10 mouse cellular contexts compared by ENCODE assay signal in the genomic region with DNA sequence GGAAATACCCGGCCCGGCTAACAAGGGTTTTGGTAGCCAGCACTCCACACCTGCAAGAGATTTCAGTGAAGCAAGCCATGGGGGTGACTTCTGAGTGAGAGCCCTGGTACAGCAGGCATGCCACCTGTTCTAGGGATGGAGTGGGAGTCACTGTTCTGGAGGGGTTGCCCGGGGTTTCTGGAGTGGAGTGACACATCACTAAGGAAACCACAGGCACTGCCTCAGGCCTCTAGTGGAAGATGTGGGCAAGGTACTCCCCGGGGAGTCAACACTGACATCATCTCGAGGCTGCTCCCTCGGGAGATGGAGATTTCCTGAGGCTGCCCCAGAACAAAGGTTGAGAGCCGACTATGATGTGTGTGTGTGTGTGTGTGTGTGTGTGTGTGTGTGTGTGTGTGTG. TPM values are rescaled to one million over a fixed set of nuclear protein-coding genes. Genes with fewer than 3 reads are reported as not detected.
DNase-seq lines count a peak whose midpoint lies in the region; ATAC-seq and TF ChIP-seq lines count a peak whose summit lies in the region.
"Had no signal": no experiment of that assay in that cellular context is flagged by ENCODE, and none has a peak within 500 bp of the region (broad histone marks: within the 10 kb centered on the region; RNA-seq: fewer than 3 reads in every experiment).

No protein-coding gene starts in this region.

- no peaks in the 10 kb centered on the region for H3K36me3 ChIP-seq in hindbrain, embryonic 15.5 days
- no peaks in the 10 kb centered on the region for H3K36me3 ChIP-seq in midbrain, embryonic 16.5 days (ENCODE audit: control insufficient read depth, insufficient read depth, low read length)
- H3K36me3 ChIP-seq in kidney, adult 2 months (ENCODE audit: control insufficient read depth, insufficient read depth, low read length): no peaks in the 10 kb centered on the region
- H3K36me3 ChIP-seq: liver, embryonic 12.5 days had no signal

- peak; percentile 60 for DNase-seq in 416B (ENCODE audit: low read depth)
- peak; percentile 66 for DNase-seq in ZHBTc4 (ENCODE audit: low read depth, low spot score)
- DNase-seq in T-cell, adult 2 months (ENCODE audit: low spot score): no peak
- DNase-seq in kidney, adult 2 months: no peak
- DNase-seq in thymus, postnatal 10 days (ENCODE audit: low spot score in 2 of 2): no peak
- no peak for DNase-seq in thymus, postnatal 4 days

- WGBS in hindbrain, embryonic 15.5 days: 26% methylated on average over 7 of the region's 7 CpGs
- 26% methylated on average over 7 of the region's 7 CpGs for WGBS in midbrain, embryonic 16.5 days
- WGBS in kidney, adult 2 months: 19% methylated on average over 7 of the region's 7 CpGs

- H3K27me3 ChIP-seq in hindbrain, embryonic 15.5 days: peaks cover 2% of the 10 kb centered on the region; the same call in 1 of the 2 replicates
- H3K27me3 ChIP-seq in midbrain, embryonic 16.5 days (ENCODE audit: control insufficient read depth, insufficient read depth, low read depth, low read length): no peaks in the 10 kb centered on the region; the same call in 1 of the 2 replicates
- H3K27me3 ChIP-seq in kidney, adult 2 months (replicated peaks; ENCODE audit: control insufficient read depth, insufficient read depth, low read length): 0 out of 2 replicates have a peak, but pooled peaks cover 4% of the 10 kb centered on the region

- peaks cover 51% of the 10 kb centered on the region for H3K4me1 ChIP-seq in hindbrain, embryonic 15.5 days (replicated peaks)
- peaks cover 43% of the 10 kb centered on the region for H3K4me1 ChIP-seq in midbrain, embryonic 16.5 days (ENCODE audit: control insufficient read depth, insufficient read depth, low read length)
- no peaks in the 10 kb centered on the region for H3K4me1 ChIP-seq in kidney, adult 2 months (ENCODE audit: control insufficient read depth, insufficient read depth, low read length)

- TF ChIP-seq POLR2A in kidney, adult 2 months (IDR thresholded peaks at IDR 0.05; ENCODE audit: low read depth, low read length): no peak

- H3K9me3 ChIP-seq in hindbrain, embryonic 15.5 days: no peaks in the 10 kb centered on the region
- no peaks in the 10 kb centered on the region for H3K9me3 ChIP-seq in midbrain, embryonic 16.5 days (replicated peaks; ENCODE audit: control insufficient read depth, low read length, poor library complexity, severe bottlenecking)
- H3K9me3 ChIP-seq: liver, embryonic 12.5 days had no signal

- peak overlapping the region; percentile 82 for H3K4me2 ChIP-seq in hindbrain, embryonic 15.5 days
- peak overlapping the region; percentile 95 for H3K4me2 ChIP-seq in midbrain, embryonic 16.5 days (ENCODE audit: low read length)
- H3K4me2 ChIP-seq: liver, embryonic 12.5 days had no signal

- ATAC-seq in hindbrain, embryonic 15.5 days (ENCODE audit: low FRiP score, low read depth): no peak
- ATAC-seq in midbrain, embryonic 16.5 days: no peak
- ATAC-seq: liver, embryonic 12.5 days had no signal

- H3K4me3 ChIP-seq in hindbrain, embryonic 15.5 days: peak overlapping the region; percentile 58
- peak overlapping the region; percentile 74 for H3K4me3 ChIP-seq in midbrain, embryonic 16.5 days (ENCODE audit: low read depth, low read length)
- H3K4me3 ChIP-seq in kidney, adult 2 months (ENCODE audit: insufficient read depth, low read depth, low read length): no peak overlapping the region
- H3K4me3 ChIP-seq: liver, embryonic 12.5 days had no signal

- H3K27ac ChIP-seq in hindbrain, embryonic 15.5 days (replicated peaks): no peak overlapping the region
- no peak overlapping the region for H3K27ac ChIP-seq in midbrain, embryonic 16.5 days (ENCODE audit: low read length)
- H3K27ac ChIP-seq in kidney, adult 2 months (ENCODE audit: insufficient read depth, low read depth, low read length): no peak overlapping the region
- H3K27ac ChIP-seq: liver, embryonic 12.5 days had no signal

- TF ChIP-seq CTCF in kidney, adult 2 months (conservative IDR thresholded peaks at IDR 0.05; ENCODE audit: insufficient read depth, insufficient read length, low read depth, low read length): no peak

- peak overlapping the region; percentile 68 for H3K9ac ChIP-seq in hindbrain, embryonic 15.5 days
- peak overlapping the region; percentile 84 for H3K9ac ChIP-seq in midbrain, embryonic 16.5 days (ENCODE audit: low read depth, low read length)
- H3K9ac ChIP-seq: liver, embryonic 12.5 days had no signal

RNA-seq across cellular contexts. Expression of gene Ccdc184, which starts 3.4 kb away (rescaled TPM):
- polyA plus RNA-seq in hindbrain, embryonic 15.5 days (2015; fragmentation: Nextera tagmentation; extraction: Ambion mirVana): 103 and 113 TPM in 2 replicates
- polyA plus RNA-seq in midbrain, embryonic 16.5 days (2015; fragmentation: Nextera tagmentation; extraction: Ambion mirVana): 118 and 146 TPM in 2 replicates
- 0.19 and 0.45 TPM in 2 replicates for polyA plus RNA-seq in kidney, adult 2 months (2012; rRNA removed)
- polyA plus RNA-seq: liver, embryonic 12.5 days had no signal

RNA-seq across cellular contexts. Expression of gene Asb8, which starts 4.9 kb away (rescaled TPM):
- 58.4 and 60.7 TPM in 2 replicates for polyA plus RNA-seq in hindbrain, embryonic 15.5 days (2015; fragmentation: Nextera tagmentation; extraction: Ambion mirVana)
- 60.2 and 63.5 TPM in 2 replicates for polyA plus RNA-seq in midbrain, embryonic 16.5 days (2015; fragmentation: Nextera tagmentation; extraction: Ambion mirVana)
- 46.8 and 52.5 TPM in 2 replicates for polyA plus RNA-seq in kidney, adult 2 months (2012; rRNA removed)

RNA-seq across cellular contexts. Expression of gene Olfr288, which starts 25.0 kb away (rescaled TPM):
- not detected in 2 replicates for polyA plus RNA-seq in hindbrain, embryonic 15.5 days (2015; fragmentation: Nextera tagmentation; extraction: Ambion mirVana)
- polyA plus RNA-seq in midbrain, embryonic 16.5 days (2015; fragmentation: Nextera tagmentation; extraction: Ambion mirVana): not detected in 2 replicates
- polyA plus RNA-seq in kidney, adult 2 months (2012; rRNA removed): not detected in 2 replicates
- polyA plus RNA-seq: gonadal fat pad, adult 2 months; liver, embryonic 12.5 days had no signal

RNA-seq across cellular contexts. Expression of gene Gm44579, which starts 50.4 kb away (rescaled TPM):
- not detected in 2 replicates for polyA plus RNA-seq in hindbrain, embryonic 15.5 days (2015; fragmentation: Nextera tagmentation; extraction: Ambion mirVana)
- polyA plus RNA-seq in midbrain, embryonic 16.5 days (2015; fragmentation: Nextera tagmentation; extraction: Ambion mirVana): not detected in 2 replicates
- not detected in 2 replicates for polyA plus RNA-seq in kidney, adult 2 months (2012; rRNA removed)
- polyA plus RNA-seq: gonadal fat pad, adult 2 months; liver, embryonic 12.5 days had no signal

RNA-seq across cellular contexts. Expression of gene Olfr287, which starts 50.5 kb away (rescaled TPM):
- 0.12 and 0.21 TPM in 2 replicates for polyA plus RNA-seq in hindbrain, embryonic 15.5 days (2015; fragmentation: Nextera tagmentation; extraction: Ambion mirVana)
- 0.16 and 0.20 TPM in 2 replicates for polyA plus RNA-seq in midbrain, embryonic 16.5 days (2015; fragmentation: Nextera tagmentation; extraction: Ambion mirVana)
- not detected in 2 replicates for polyA plus RNA-seq in kidney, adult 2 months (2012; rRNA removed)
- polyA plus RNA-seq: gonadal fat pad, adult 2 months; liver, embryonic 12.5 days had no signal

Comparison
In these comparisons a context has a peak if more than half of its experiments do, and no peak if none do; other contexts are left out.
1. DNase-seq: peak in 416B (single experiment) and ZHBTc4 (single experiment); none in T-cell, adult 2 months (single experiment), kidney, adult 2 months (single experiment), thymus, postnatal 10 days (0 of 2) and thymus, postnatal 4 days (single experiment).
2. RNA of gene Ccdc184, which starts 3.4 kb away (polyA plus RNA-seq): 118 to 146 TPM in midbrain, embryonic 16.5 days and 103 to 113 TPM in hindbrain, embryonic 15.5 days; 0.19 to 0.45 TPM in kidney, adult 2 months; every median in the first group is over 10 times any median in the second.